Comparison of ENCODE assay signal across 8 mouse cellular contexts in genomic region chr11:3913316-3914108, GRCm38 (mm10). TPM values are rescaled to one million over a fixed set of nuclear protein-coding genes. Genes with fewer than 3 reads are reported as not detected.
DNase-seq lines count a peak whose midpoint lies in the region; ATAC-seq and TF ChIP-seq lines count a peak whose summit lies in the region.

No protein-coding gene starts in this region.

- H3K36me3 ChIP-seq in ES-Bruce4 (ENCODE audit: control insufficient read depth, insufficient read depth, low read length, poor library complexity, severe bottlenecking), result no peaks in the 10 kb centered on the region
- no peaks in the 10 kb centered on the region for H3K36me3 ChIP-seq in forebrain, embryonic 13.5 days (ENCODE audit: poor library complexity, severe bottlenecking)
- no peaks in the 10 kb centered on the region for H3K36me3 ChIP-seq in heart, postnatal 0 days (replicated peaks; ENCODE audit: control insufficient read depth, insufficient read depth, low read length)
- H3K36me3 ChIP-seq in liver, embryonic 16.5 days (ENCODE audit: control insufficient read depth, insufficient read depth), result no peaks in the 10 kb centered on the region
- H3K36me3 ChIP-seq in neural tube, embryonic 12.5 days, result no peaks in the 10 kb centered on the region
- 0 out of 2 replicates have a peak, but pooled peaks cover 2% of the 10 kb centered on the region for H3K36me3 ChIP-seq in stomach, postnatal 0 days (ENCODE audit: control insufficient read depth, insufficient read depth, low read length)

- DNase-seq in heart, postnatal 0 days (ENCODE audit: low spot score), result peak; percentile 75
- peak; percentile 88 to 92 for DNase-seq in kidney, postnatal 4 days
- DNase-seq in stomach, postnatal 0 days (ENCODE audit: low spot score), result peak; percentile 91

- H3K27ac ChIP-seq in ES-Bruce4 (ENCODE audit: insufficient read depth, low read length), result peak overlapping the region; percentile 60
- peak overlapping the region; percentile 65 for H3K27ac ChIP-seq in forebrain, embryonic 13.5 days
- H3K27ac ChIP-seq in heart, postnatal 0 days (ENCODE audit: low read depth), result peak overlapping the region; percentile 57
- H3K27ac ChIP-seq in liver, embryonic 16.5 days (ENCODE audit: low read length), result no peak overlapping the region; the same call in 1 of the 2 replicates
- H3K27ac ChIP-seq in neural tube, embryonic 12.5 days, result peak overlapping the region; percentile 37
- H3K27ac ChIP-seq in stomach, postnatal 0 days (replicated peaks), result peak overlapping the region; percentile 82

- no peaks in the 10 kb centered on the region for H3K9me3 ChIP-seq in ES-Bruce4 (replicated peaks; ENCODE audit: control insufficient read depth, insufficient read depth, low read length, poor library complexity, severe bottlenecking)
- H3K9me3 ChIP-seq in forebrain, embryonic 13.5 days (replicated peaks), result no peaks in the 10 kb centered on the region
- no peaks in the 10 kb centered on the region for H3K9me3 ChIP-seq in heart, postnatal 0 days (replicated peaks; ENCODE audit: control insufficient read depth, low read length)
- H3K9me3 ChIP-seq in liver, embryonic 16.5 days (replicated peaks; ENCODE audit: control insufficient read depth, low read length), result no peaks in the 10 kb centered on the region
- no peaks in the 10 kb centered on the region for H3K9me3 ChIP-seq in neural tube, embryonic 12.5 days
- no peaks in the 10 kb centered on the region for H3K9me3 ChIP-seq in stomach, postnatal 0 days (ENCODE audit: control insufficient read depth, low read length)

- TF ChIP-seq CTCF in ES-Bruce4 (IDR thresholded peaks at IDR 0.05; ENCODE audit: low read depth, low read length), result no peak
- TF ChIP-seq CTCF in heart, postnatal 0 days (IDR thresholded peaks at IDR 0.05; ENCODE audit: low read depth), result no peak
- TF ChIP-seq CTCF in stomach, postnatal 0 days (IDR thresholded peaks at IDR 0.05; ENCODE audit: low read depth), result no peak

- H3K27me3 ChIP-seq in ES-Bruce4 (ENCODE audit: control insufficient read depth, insufficient read depth, low read length, poor library complexity, severe bottlenecking), result no peaks in the 10 kb centered on the region
- H3K27me3 ChIP-seq in forebrain, embryonic 13.5 days, result no peaks in the 10 kb centered on the region; the same call in 1 of the 2 replicates
- no peaks in the 10 kb centered on the region for H3K27me3 ChIP-seq in heart, postnatal 0 days (ENCODE audit: control insufficient read depth, insufficient read depth, low read length)
- H3K27me3 ChIP-seq in liver, embryonic 16.5 days (ENCODE audit: control insufficient read depth, insufficient read depth, low read depth, low read length), result peaks cover 27% of the 10 kb centered on the region
- no peaks in the 10 kb centered on the region for H3K27me3 ChIP-seq in neural tube, embryonic 12.5 days (replicated peaks)
- no peaks in the 10 kb centered on the region for H3K27me3 ChIP-seq in stomach, postnatal 0 days (ENCODE audit: control insufficient read depth, insufficient read depth, low read length)

- peak overlapping the region; percentile 91 for H3K4me2 ChIP-seq in forebrain, embryonic 13.5 days
- H3K4me2 ChIP-seq in heart, postnatal 0 days (ENCODE audit: low read depth, low read length), result peak overlapping the region; percentile 88
- peak overlapping the region; percentile 73 for H3K4me2 ChIP-seq in liver, embryonic 16.5 days (ENCODE audit: low read depth, low read length)
- H3K4me2 ChIP-seq in neural tube, embryonic 12.5 days (replicated peaks), result peak overlapping the region; percentile 86
- peak overlapping the region; percentile 88 for H3K4me2 ChIP-seq in stomach, postnatal 0 days (replicated peaks; ENCODE audit: low read depth)

- under 1% methylated on average over 65 of the region's 65 CpGs for WGBS in forebrain, embryonic 13.5 days
- WGBS in heart, postnatal 0 days, result under 1% methylated on average over 63 of the region's 65 CpGs
- WGBS in liver, embryonic 16.5 days (ENCODE audit: insufficient replicate concordance), result under 1% methylated on average over 65 of the region's 65 CpGs
- whole genome bisulfite sequencing in neural tube, embryonic 12.5 days, result under 1% methylated on average over 65 of the region's 65 CpGs
- WGBS in stomach, postnatal 0 days, result 1% methylated on average over 60 of the region's 65 CpGs

- no peak for TF ChIP-seq POLR2A in ES-Bruce4 (IDR thresholded peaks at IDR 0.05; ENCODE audit: insufficient read depth, low read length)

- peak overlapping the region; percentile 65 for H3K9ac ChIP-seq in ES-Bruce4 (ENCODE audit: low read depth, poor library complexity, severe bottlenecking)
- H3K9ac ChIP-seq in forebrain, embryonic 13.5 days, result peak overlapping the region; percentile 73
- H3K9ac ChIP-seq in heart, postnatal 0 days (replicated peaks; ENCODE audit: low read depth, low read length), result peak overlapping the region; percentile 58
- H3K9ac ChIP-seq in liver, embryonic 16.5 days (ENCODE audit: low read depth, low read length), result peak overlapping the region; percentile 25; the same call in 1 of the 2 replicates
- peak overlapping the region; percentile 62 for H3K9ac ChIP-seq in neural tube, embryonic 12.5 days
- peak overlapping the region; percentile 67 for H3K9ac ChIP-seq in stomach, postnatal 0 days (ENCODE audit: low read length)

- ATAC-seq in cerebellum, adult (ENCODE audit: insufficient number of reproducible peaks, low FRiP score, low TSS enrichment), result peak; percentile 75
- peak; percentile 89 for ATAC-seq in forebrain, embryonic 13.5 days
- ATAC-seq in heart, postnatal 0 days (ENCODE audit: insufficient read depth, low read depth), result peak; percentile 86
- peak; percentile 68 for ATAC-seq in liver, embryonic 16.5 days (ENCODE audit: low read depth)
- peak; percentile 87 for ATAC-seq in neural tube, embryonic 12.5 days (ENCODE audit: low FRiP score, low read depth)
- ATAC-seq in stomach, postnatal 0 days (ENCODE audit: low FRiP score, low TSS enrichment), result peak; percentile 86

- TF ChIP-seq EP300 in ES-Bruce4 (IDR thresholded peaks at IDR 0.05; ENCODE audit: insufficient read depth, low read depth, low read length), result no peak
- TF ChIP-seq EP300 in heart, postnatal 0 days (IDR thresholded peaks at IDR 0.05; ENCODE audit: low read depth), result no peak
- TF ChIP-seq EP300 in stomach, postnatal 0 days (optimal IDR thresholded peaks at IDR 0.05), result no peak

- peak overlapping the region; percentile 72 for H3K4me3 ChIP-seq in ES-Bruce4 (ENCODE audit: low read depth, low read length)
- peak overlapping the region; percentile 65 for H3K4me3 ChIP-seq in forebrain, embryonic 13.5 days
- H3K4me3 ChIP-seq in heart, postnatal 0 days (ENCODE audit: low read depth, low read length), result peak overlapping the region; percentile 59
- peak overlapping the region; percentile 59 for H3K4me3 ChIP-seq in liver, embryonic 16.5 days (ENCODE audit: low read depth, low read length)
- H3K4me3 ChIP-seq in neural tube, embryonic 12.5 days, result peak overlapping the region; percentile 56
- peak overlapping the region; percentile 58 for H3K4me3 ChIP-seq in stomach, postnatal 0 days (ENCODE audit: low read depth, low read length)

- H3K4me1 ChIP-seq in ES-Bruce4 (ENCODE audit: control insufficient read depth, insufficient read depth, low read length), result no peaks in the 10 kb centered on the region
- H3K4me1 ChIP-seq in forebrain, embryonic 13.5 days, result peaks cover 48% of the 10 kb centered on the region
- H3K4me1 ChIP-seq in heart, postnatal 0 days (ENCODE audit: control insufficient read depth, insufficient read depth), result peaks cover 26% of the 10 kb centered on the region
- H3K4me1 ChIP-seq in liver, embryonic 16.5 days (ENCODE audit: control insufficient read depth, low read depth, low read length), result peaks cover 9% of the 10 kb centered on the region
- peaks cover 38% of the 10 kb centered on the region for H3K4me1 ChIP-seq in neural tube, embryonic 12.5 days
- H3K4me1 ChIP-seq in stomach, postnatal 0 days (replicated peaks; ENCODE audit: control insufficient read depth, insufficient read depth), result peaks cover 11% of the 10 kb centered on the region

RNA-seq across cellular contexts. Expression of gene Slc35e4, which starts 1.0 kb away (rescaled TPM):
- 2.9 and 3.1 TPM in 2 replicates for polyA plus RNA-seq in ES-Bruce4 (2011; ENCODE audit: insufficient read depth, insufficient read length, low read depth, missing spikeins)
- 6.7 and 8.2 TPM in 2 replicates for polyA plus RNA-seq in forebrain, embryonic 13.5 days (2015; fragmentation: Nextera tagmentation; extraction: Ambion mirVana)
- 9.8 and 11.2 TPM in 2 replicates for total RNA-seq in heart, postnatal 0 days (2014; rRNA removed; ENCODE audit: low replicate concordance)
- 3.0 and 3.2 TPM in 2 replicates for polyA plus RNA-seq in heart, postnatal 0 days (2015; fragmentation: Nextera tagmentation; extraction: Ambion mirVana)
- polyA plus RNA-seq in liver, embryonic 16.5 days (2015; fragmentation: Nextera tagmentation; extraction: Ambion mirVana), result 0.25 and 0.51 TPM in 2 replicates
- 9.1 and 9.6 TPM in 2 replicates for polyA plus RNA-seq in neural tube, embryonic 12.5 days (2016; fragmentation: Nextera tagmentation; extraction: Ambion mirVana)
- polyA plus RNA-seq in stomach, postnatal 0 days (2015; fragmentation: Nextera tagmentation; extraction: Ambion mirVana), result 7.3 and 7.5 TPM in 2 replicates

RNA-seq across cellular contexts. Expression of gene Tcn2, which starts 18.4 kb away (rescaled TPM):
- 45.8 and 47.8 TPM in 2 replicates for polyA plus RNA-seq in ES-Bruce4 (2011; ENCODE audit: insufficient read depth, insufficient read length, low read depth, missing spikeins)
- 11.6 and 12.5 TPM in 2 replicates for polyA plus RNA-seq in forebrain, embryonic 13.5 days (2015; fragmentation: Nextera tagmentation; extraction: Ambion mirVana)
- total RNA-seq in heart, postnatal 0 days (2014; rRNA removed; ENCODE audit: low replicate concordance), result 110 and 113 TPM in 2 replicates
- polyA plus RNA-seq in heart, postnatal 0 days (2015; fragmentation: Nextera tagmentation; extraction: Ambion mirVana), result 67.2 and 67.4 TPM in 2 replicates
- polyA plus RNA-seq in liver, embryonic 16.5 days (2015; fragmentation: Nextera tagmentation; extraction: Ambion mirVana), result 34.8 and 37.3 TPM in 2 replicates
- polyA plus RNA-seq in neural tube, embryonic 12.5 days (2016; fragmentation: Nextera tagmentation; extraction: Ambion mirVana), result 26.3 and 28.3 TPM in 2 replicates
- polyA plus RNA-seq in stomach, postnatal 0 days (2015; fragmentation: Nextera tagmentation; extraction: Ambion mirVana), result 47.5 and 53.3 TPM in 2 replicates

RNA-seq across cellular contexts. Expression of gene Dusp18, which starts 18.5 kb away (rescaled TPM):
- polyA plus RNA-seq in ES-Bruce4 (2011; ENCODE audit: insufficient read depth, insufficient read length, low read depth, missing spikeins), result 3.3 and 4.0 TPM in 2 replicates
- 28.4 and 35.7 TPM in 2 replicates for polyA plus RNA-seq in forebrain, embryonic 13.5 days (2015; fragmentation: Nextera tagmentation; extraction: Ambion mirVana)
- total RNA-seq in heart, postnatal 0 days (2014; rRNA removed; ENCODE audit: low replicate concordance), result 10.4 and 14.8 TPM in 2 replicates
- polyA plus RNA-seq in heart, postnatal 0 days (2015; fragmentation: Nextera tagmentation; extraction: Ambion mirVana), result 9.8 and 16.5 TPM in 2 replicates
- polyA plus RNA-seq in liver, embryonic 16.5 days (2015; fragmentation: Nextera tagmentation; extraction: Ambion mirVana), result 0.22 and 0.28 TPM in 2 replicates
- polyA plus RNA-seq in neural tube, embryonic 12.5 days (2016; fragmentation: Nextera tagmentation; extraction: Ambion mirVana), result 22.2 and 23.5 TPM in 2 replicates
- polyA plus RNA-seq in stomach, postnatal 0 days (2015; fragmentation: Nextera tagmentation; extraction: Ambion mirVana), result 2.8 TPM in 2 replicates

RNA-seq across cellular contexts. Expression of gene 4921536K21Rik, which starts 18.6 kb away (rescaled TPM):
- 0.72 and 1.1 TPM in 2 replicates for polyA plus RNA-seq in ES-Bruce4 (2011; ENCODE audit: insufficient read depth, insufficient read length, low read depth, missing spikeins)
- polyA plus RNA-seq in forebrain, embryonic 13.5 days (2015; fragmentation: Nextera tagmentation; extraction: Ambion mirVana), result 0.75 and 0.97 TPM in 2 replicates
- total RNA-seq in heart, postnatal 0 days (2014; rRNA removed; ENCODE audit: low replicate concordance), result not detected in 2 replicates
- polyA plus RNA-seq in heart, postnatal 0 days (2015; fragmentation: Nextera tagmentation; extraction: Ambion mirVana), result 0.11 and 0.12 TPM in 2 replicates
- polyA plus RNA-seq in liver, embryonic 16.5 days (2015; fragmentation: Nextera tagmentation; extraction: Ambion mirVana), result 0.06 TPM in 1 of 2 replicates, not detected in the other
- polyA plus RNA-seq in neural tube, embryonic 12.5 days (2016; fragmentation: Nextera tagmentation; extraction: Ambion mirVana), result 0.47 and 0.59 TPM in 2 replicates
- 0.12 TPM in 2 replicates for polyA plus RNA-seq in stomach, postnatal 0 days (2015; fragmentation: Nextera tagmentation; extraction: Ambion mirVana)

RNA-seq across cellular contexts. Expression of gene Osbp2, which starts 49.8 kb away (rescaled TPM):
- polyA plus RNA-seq in ES-Bruce4 (2011; ENCODE audit: insufficient read depth, insufficient read length, low read depth, missing spikeins), result 0.67 and 1.5 TPM in 2 replicates
- polyA plus RNA-seq in forebrain, embryonic 13.5 days (2015; fragmentation: Nextera tagmentation; extraction: Ambion mirVana), result 5.9 and 6.6 TPM in 2 replicates
- 6.3 and 8.9 TPM in 2 replicates for total RNA-seq in heart, postnatal 0 days (2014; rRNA removed; ENCODE audit: low replicate concordance)
- polyA plus RNA-seq in heart, postnatal 0 days (2015; fragmentation: Nextera tagmentation; extraction: Ambion mirVana), result 2.9 TPM in 2 replicates
- 0.09 and 0.12 TPM in 2 replicates for polyA plus RNA-seq in liver, embryonic 16.5 days (2015; fragmentation: Nextera tagmentation; extraction: Ambion mirVana)
- polyA plus RNA-seq in neural tube, embryonic 12.5 days (2016; fragmentation: Nextera tagmentation; extraction: Ambion mirVana), result 5.5 and 7.6 TPM in 2 replicates
- polyA plus RNA-seq in stomach, postnatal 0 days (2015; fragmentation: Nextera tagmentation; extraction: Ambion mirVana), result 0.42 and 0.69 TPM in 2 replicates
